Mouse (Mus musculus) cerebellum, adult 2 months (tissue): ENCODE measurements around the gene Gad2.

Experiments
- CTCF ChIP-seq: fragments of 200-500 bp; IDR thresholded peaks from 2 replicates; pipeline ENCODE4 v1.5.1; 2011; ENCODE audit warnings: low read depth, mild to moderate bottlenecking, control low read depth, low read length, moderate library complexity, borderline replicate concordance; ENCODE audit not compliant: insufficient read depth
- POLR2A ChIP-seq: fragments of 200-500 bp; IDR thresholded peaks from 2 replicates; pipeline ENCODE4 v1.6.1; 2011; ENCODE audit warnings: low read length, control low read depth, borderline replicate concordance; ENCODE audit not compliant: insufficient read depth

DNA sequence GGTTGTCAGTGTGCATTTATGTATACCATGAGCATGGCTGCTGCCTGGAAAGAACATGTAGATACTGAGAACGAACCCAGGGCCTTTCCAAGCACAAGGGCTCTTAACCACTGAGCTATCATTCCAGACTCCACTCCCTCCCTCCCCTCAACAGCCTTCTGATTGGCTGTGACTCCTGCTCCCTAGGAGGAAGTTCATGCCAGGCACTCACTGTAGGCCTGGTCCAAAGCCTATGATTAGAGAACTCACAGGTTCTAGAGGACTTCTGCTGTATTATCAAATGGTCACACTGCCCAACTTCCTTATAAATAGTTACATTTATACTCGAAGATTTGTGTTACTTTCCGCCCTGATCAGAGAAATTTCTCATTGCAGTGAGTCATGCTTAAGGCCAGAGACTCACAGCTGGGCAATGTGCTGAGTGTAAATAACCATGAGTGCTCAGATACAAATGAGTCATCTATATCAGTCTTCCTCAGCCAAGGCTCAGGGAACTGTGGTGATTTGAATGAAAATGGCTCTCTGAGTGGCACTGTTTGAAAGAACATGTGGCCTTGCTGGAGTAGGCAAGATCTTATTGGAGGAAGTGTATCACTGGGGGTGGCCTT, 102.0 kb downstream of the Gad2 start:
- TF ChIP-seq CTCF (no peak), POLR2A (no peak)
